Mouse (Mus musculus): ENCODE measurements around the gene Ubn2. TPM values are rescaled to one million over a fixed set of nuclear protein-coding genes. Genes with fewer than 3 reads are reported as not detected.
"Not testable (repeated sequence)": the region's sequence is repeated elsewhere in the genome, so short reads cannot be mapped to it uniquely, and the experiment has no call there.

The Ubn2 gene
- polyA plus RNA-seq, 1 experiment from 2014 or later, result 7.7 TPM

- H3K4me2 ChIP-seq (ENCODE audit: low read depth, low read length), result peak overlapping the region; percentile 63
- H3K36me3 ChIP-seq (ENCODE audit: control insufficient read depth, insufficient read depth, low read length), result no peaks in the 10 kb centered on the region
- ATAC-seq, result peak; percentile 43
- H3K4me3 ChIP-seq (ENCODE audit: low read length), result peak overlapping the region; percentile 54
- 6% methylated on average over 25 of the region's 25 CpGs for WGBS
- peak overlapping the region; percentile 95 for H3K27ac ChIP-seq (ENCODE audit: low read length)
- no peaks in the 10 kb centered on the region for H3K9me3 ChIP-seq (ENCODE audit: control insufficient read depth, low read length)
- 0 out of 2 replicates have a peak, but pooled peaks cover 4% of the 10 kb centered on the region for H3K4me1 ChIP-seq (ENCODE audit: control insufficient read depth, insufficient read depth, low read length)
- H3K9ac ChIP-seq (ENCODE audit: low read depth, low read length), result peak overlapping the region; percentile 75
- no peaks in the 10 kb centered on the region for H3K27me3 ChIP-seq (replicated peaks; ENCODE audit: control insufficient read depth, insufficient read depth, low read length)
Measured at GRCm38 (mm10) chr6:38532500-38533420, 99.0 kb downstream of the Ubn2 start.

GRCm38 (mm10) chr6:38533428-38534405 is 100.0 kb downstream of the Ubn2 start, which contains the start of gene Fmc1:
Gene Fmc1, plus strand, starts transcription at chr6:38533502.
- Histone ChIP-seq H3K27me3 (replicated peaks; ENCODE audit: control insufficient read depth, insufficient read depth, low read length) (no peaks in the 10 kb centered on the region), H3K9me3 (ENCODE audit: control insufficient read depth, low read length) (no peaks in the 10 kb centered on the region), H3K9ac (ENCODE audit: low read depth, low read length) (peak within 1 kb of the TSS; percentile 99), H3K4me2 (ENCODE audit: low read depth, low read length) (peak within 1 kb of the TSS; percentile 68), H3K36me3 (ENCODE audit: control insufficient read depth, insufficient read depth, low read length) (no peaks in the 10 kb centered on the region), H3K4me1 (ENCODE audit: control insufficient read depth, insufficient read depth, low read length) (0 out of 2 replicates have a peak, but pooled peaks cover 4% of the 10 kb centered on the region), H3K27ac (ENCODE audit: low read length) (peak within 1 kb of the TSS; percentile 99), H3K4me3 (ENCODE audit: low read length) (peak within 1 kb of the TSS; percentile 97)
- WGBS, result 5% methylated on average over 41 of the region's 41 CpGs
- peak; percentile 91 for ATAC-seq

- Histone ChIP-seq H3K9me3 (ENCODE audit: control insufficient read depth, low read length) (no peaks in the 10 kb centered on the region), H3K4me3 (ENCODE audit: low read length) (peak overlapping the region; percentile 97), H3K4me1 (ENCODE audit: control insufficient read depth, insufficient read depth, low read length) (0 out of 2 replicates have a peak, but pooled peaks cover 4% of the 10 kb centered on the region), H3K27me3 (replicated peaks; ENCODE audit: control insufficient read depth, insufficient read depth, low read length) (no peaks in the 10 kb centered on the region), H3K27ac (ENCODE audit: low read length) (peak overlapping the region; percentile 99), H3K4me2 (ENCODE audit: low read depth, low read length) (peak overlapping the region; percentile 68), H3K9ac (ENCODE audit: low read depth, low read length) (peak overlapping the region; percentile 99), H3K36me3 (ENCODE audit: control insufficient read depth, insufficient read depth, low read length) (no peaks in the 10 kb centered on the region)
- under 1% methylated on average over 53 of the region's 53 CpGs for WGBS
- ATAC-seq, result peak; percentile 80
Measured at GRCm38 (mm10) chr6:38534640-38535365, 101.1 kb downstream of the Ubn2 start.

GRCm38 (mm10) chr6:38535366-38535690 is 101.6 kb downstream of the Ubn2 start:
- 0 out of 2 replicates have a peak, but pooled peaks cover 4% of the 10 kb centered on the region for H3K4me1 ChIP-seq (ENCODE audit: control insufficient read depth, insufficient read depth, low read length)
- no peaks in the 10 kb centered on the region for H3K9me3 ChIP-seq (ENCODE audit: control insufficient read depth, low read length)
- no peak for ATAC-seq
- H3K27me3 ChIP-seq (replicated peaks; ENCODE audit: control insufficient read depth, insufficient read depth, low read length), result no peaks in the 10 kb centered on the region
- peak overlapping the region; percentile 99 for H3K27ac ChIP-seq (ENCODE audit: low read length)
- no peaks in the 10 kb centered on the region for H3K36me3 ChIP-seq (ENCODE audit: control insufficient read depth, insufficient read depth, low read length)
- under 1% methylated on average over 9 of the region's 9 CpGs for WGBS
- H3K4me3 ChIP-seq (ENCODE audit: low read length), result peak overlapping the region; percentile 97
- H3K9ac ChIP-seq (ENCODE audit: low read depth, low read length), result peak overlapping the region; percentile 99
- H3K4me2 ChIP-seq (ENCODE audit: low read depth, low read length), result peak overlapping the region; percentile 68

GRCm38 (mm10) chr6:38535788-38536187 is 102.0 kb downstream of the Ubn2 start:
- no peak for ATAC-seq
- WGBS, result 78% methylated on average over 1 of the region's 1 CpGs
- Histone ChIP-seq H3K36me3 (ENCODE audit: control insufficient read depth, insufficient read depth, low read length) (no peaks in the 10 kb centered on the region), H3K4me1 (ENCODE audit: control insufficient read depth, insufficient read depth, low read length) (0 out of 2 replicates have a peak, but pooled peaks cover 4% of the 10 kb centered on the region), H3K27me3 (replicated peaks; ENCODE audit: control insufficient read depth, insufficient read depth, low read length) (no peaks in the 10 kb centered on the region), H3K9me3 (ENCODE audit: control insufficient read depth, low read length) (no peaks in the 10 kb centered on the region), H3K4me3 (ENCODE audit: low read length) (peak overlapping the region; percentile 97; the same call in 1 of the 2 replicates), H3K27ac (ENCODE audit: low read length) (no peak overlapping the region), H3K4me2 (ENCODE audit: low read depth, low read length) (peak overlapping the region; percentile 68), H3K9ac (ENCODE audit: low read depth, low read length) (no peak overlapping the region)

GRCm38 (mm10) chr6:38544141-38544540 is 110.4 kb downstream of the Ubn2 start:
- 90% methylated on average over 4 of the region's 5 CpGs for WGBS
- H3K27me3 ChIP-seq (replicated peaks; ENCODE audit: control insufficient read depth, insufficient read depth, low read length); H3K4me3 ChIP-seq (ENCODE audit: low read length); H3K4me1 ChIP-seq (ENCODE audit: control insufficient read depth, insufficient read depth, low read length); H3K9ac ChIP-seq (ENCODE audit: low read depth, low read length); H3K27ac ChIP-seq (ENCODE audit: low read length); H3K9me3 ChIP-seq (ENCODE audit: control insufficient read depth, low read length); H3K36me3 ChIP-seq (ENCODE audit: control insufficient read depth, insufficient read depth, low read length); ATAC-seq; H3K4me2 ChIP-seq (ENCODE audit: low read depth, low read length): not testable (repeated sequence)

- 91% methylated on average over 2 of the region's 2 CpGs for WGBS
- H3K9me3 ChIP-seq (ENCODE audit: control insufficient read depth, low read length); H3K36me3 ChIP-seq (ENCODE audit: control insufficient read depth, insufficient read depth, low read length); H3K4me3 ChIP-seq (ENCODE audit: low read length); H3K27me3 ChIP-seq (replicated peaks; ENCODE audit: control insufficient read depth, insufficient read depth, low read length); H3K4me1 ChIP-seq (ENCODE audit: control insufficient read depth, insufficient read depth, low read length); ATAC-seq; H3K9ac ChIP-seq (ENCODE audit: low read depth, low read length); H3K27ac ChIP-seq (ENCODE audit: low read length); H3K4me2 ChIP-seq (ENCODE audit: low read depth, low read length): not testable (repeated sequence)
Measured at GRCm38 (mm10) chr6:38547005-38547404, 113.3 kb downstream of the Ubn2 start.

GRCm38 (mm10) chr6:38547707-38548106 is 114.0 kb downstream of the Ubn2 start:
- H3K27me3 ChIP-seq (replicated peaks; ENCODE audit: control insufficient read depth, insufficient read depth, low read length), result no peaks in the 10 kb centered on the region
- no peak overlapping the region for H3K4me3 ChIP-seq (ENCODE audit: low read length)
- no peaks in the 10 kb centered on the region for H3K9me3 ChIP-seq (ENCODE audit: control insufficient read depth, low read length)
- peaks cover 2% of the 10 kb centered on the region; the same call in 1 of the 2 replicates for H3K4me1 ChIP-seq (ENCODE audit: control insufficient read depth, insufficient read depth, low read length)
- ATAC-seq, result no peak
- WGBS, result 83% methylated on average over 1 of the region's 1 CpGs
- H3K9ac ChIP-seq (ENCODE audit: low read depth, low read length), result no peak overlapping the region
- no peaks in the 10 kb centered on the region for H3K36me3 ChIP-seq (ENCODE audit: control insufficient read depth, insufficient read depth, low read length)
- no peak overlapping the region for H3K27ac ChIP-seq (ENCODE audit: low read length)
- H3K4me2 ChIP-seq (ENCODE audit: low read depth, low read length), result no peak overlapping the region

All from intestine, embryonic 16.5 days (tissue).